Mouse (Mus musculus) heart, embryonic 10.5 days (tissue): Measurements from ENCODE around the gene Gm20521. TPM values are rescaled to one million over a fixed set of nuclear protein-coding genes. Genes with fewer than 3 reads are reported as not detected.
A peak's percentile ranks its signal among the peaks of the same experiment; 100 is the strongest.

Experiments
- DNase-seq: peaks from one replicate; pipeline ENCODE4 v3.0.0-alpha.2; 2017; ENCODE audit warnings: low spot score
- H3K27ac ChIP-seq: fragments of 300-500 bp; sonication (generic); 2 replicates; pipeline ENCODE4 v1.5.1; 2016; ENCODE audit warnings: mild to moderate bottlenecking
- H3K27me3 ChIP-seq: fragments of 300-500 bp; sonication (generic); 2 replicates; pipeline ENCODE4 v1.6.1; 2016; ENCODE audit warnings: mild to moderate bottlenecking; ENCODE audit not compliant: poor library complexity, insufficient read depth, severe bottlenecking
- H3K36me3 ChIP-seq: fragments of 300-500 bp; sonication (generic); 2 replicates; pipeline ENCODE4 v1.6.1; 2016; ENCODE audit warnings: mild to moderate bottlenecking, moderate library complexity
- H3K4me1 ChIP-seq: fragments of 300-500 bp; sonication (generic); 2 replicates; pipeline ENCODE4 v1.6.1; 2016; ENCODE audit warnings: mild to moderate bottlenecking
- H3K4me3 ChIP-seq: fragments of 300-500 bp; sonication (generic); 2 replicates; pipeline ENCODE4 v1.5.1; 2016; ENCODE audit warnings: mild to moderate bottlenecking, moderate library complexity
- H3K9me3 ChIP-seq: fragments of 300-500 bp; sonication (generic); 2 replicates; pipeline ENCODE4 v1.6.1; 2016; ENCODE audit warnings: mild to moderate bottlenecking, moderate library complexity
- WGBS: fragments of 180-500 bp; shearing (Covaris S2); methylation state at CpG from one replicate; pipeline ENCODE4 v1.1.7; 2016; 5-methylcytosine and 5-hydroxymethylcytosine counted together
- polyA plus RNA-seq: library from polyadenylated mRNA; unstranded; fragments of >200 nt; fragmentation: Nextera tagmentation; extraction: Ambion mirVana; gene quantifications from 2 replicates; pipeline ENCODE4 v1.2.1, GENCODE M21; 2016

Gm20521 gene
- polyA plus RNA-seq, 1 experiment from 2014 or later, result not detected

DNA sequence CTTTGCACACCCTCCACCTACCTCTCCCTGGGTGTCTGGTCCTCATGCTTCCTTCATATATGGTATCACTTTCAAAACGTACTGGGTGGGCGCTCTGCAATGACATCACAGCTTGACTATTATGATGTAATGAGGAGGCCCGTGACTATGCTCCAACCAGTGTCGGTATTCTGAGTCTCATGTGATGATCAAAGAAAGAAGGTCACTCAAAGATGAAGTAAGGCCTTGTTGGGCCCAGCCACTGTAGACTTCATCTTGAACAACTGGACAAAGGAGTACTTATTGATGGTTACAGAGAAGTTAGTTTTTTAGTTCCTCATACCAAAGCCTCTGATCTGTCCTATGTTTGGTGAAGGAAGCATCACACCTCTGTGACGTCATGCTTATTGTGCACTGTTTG is 12.4 kb upstream of the Gm20521 start, which contains the start of gene Homez:
TSS of gene Homez (minus strand) at position 101 of the 400 bp plus-strand sequence.
- Histone ChIP-seq H3K27me3 (no peaks in the 10 kb centered on the region), H3K27ac (no peak within 1 kb of the TSS), H3K4me1 (peaks cover 6% of the 10 kb centered on the region), H3K36me3 (no peaks in the 10 kb centered on the region), H3K4me3 (no peak within 1 kb of the TSS), H3K9me3 (no peaks in the 10 kb centered on the region)
- DNase-seq, result no peak
- 87% methylated on average over 5 of the region's 5 CpGs for WGBS

DNA sequence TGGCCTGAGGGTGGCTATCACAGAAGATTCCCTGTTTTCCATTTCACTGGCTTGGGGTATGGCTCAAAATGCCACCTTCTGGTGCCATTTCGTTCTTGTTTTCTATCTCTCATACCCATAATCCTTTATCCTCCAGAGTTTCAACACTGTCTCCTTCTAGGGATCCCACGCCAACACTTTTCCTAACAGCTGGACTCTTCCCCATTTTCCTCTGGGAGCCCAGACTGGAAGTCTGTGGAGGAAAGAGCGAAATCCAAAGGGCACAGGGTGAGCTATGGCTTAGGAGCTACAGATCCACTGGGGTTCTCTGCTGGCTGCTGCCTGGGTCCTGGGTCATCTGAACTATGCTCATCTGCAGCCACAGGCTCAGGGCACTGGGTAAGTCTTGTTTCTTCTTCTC is 9.1 kb upstream of the Gm20521 start:
- Histone ChIP-seq H3K9me3 (no peaks in the 10 kb centered on the region), H3K27me3 (no peaks in the 10 kb centered on the region), H3K36me3 (no peaks in the 10 kb centered on the region), H3K27ac (no peak overlapping the region), H3K4me3 (no peak overlapping the region), H3K4me1 (peaks cover 20% of the 10 kb centered on the region)
- DNase-seq, result no peak
- WGBS, result 91% methylated on average over 3 of the region's 3 CpGs

DNA sequence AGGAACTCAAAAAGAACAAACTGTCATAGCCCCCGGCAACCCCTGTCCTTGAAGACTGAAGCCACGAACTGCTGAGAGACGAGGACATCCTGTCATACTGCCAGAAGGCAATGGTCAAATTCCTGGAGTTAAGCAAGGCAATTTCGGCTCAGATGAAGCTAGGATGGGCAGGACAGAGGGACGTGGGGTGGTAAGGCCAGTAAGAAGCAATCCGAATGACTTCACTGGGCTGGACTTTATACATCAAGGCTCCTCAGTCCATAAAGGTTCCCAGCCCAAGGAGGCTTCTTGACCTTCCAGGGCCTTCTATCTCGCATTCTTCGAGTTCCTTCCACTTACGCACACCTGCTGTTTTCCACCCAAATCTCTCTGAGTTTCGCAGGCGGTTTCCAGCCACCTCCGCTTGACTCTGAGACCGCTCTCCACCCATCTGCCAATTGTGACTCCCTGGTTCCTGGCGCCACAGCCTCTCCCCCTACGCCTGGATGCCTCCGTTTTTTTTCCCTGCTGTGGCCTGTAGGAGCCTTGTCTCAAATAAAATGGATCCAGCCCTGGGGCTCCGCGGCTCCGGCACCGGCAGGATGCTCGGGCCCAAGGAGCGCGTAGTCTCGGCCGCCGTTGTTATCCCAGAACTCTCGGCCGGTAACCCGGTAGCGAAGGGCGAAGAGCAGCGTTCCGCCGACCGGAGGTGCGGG is 7.2 kb upstream of the Gm20521 start:
- DNase-seq, result peak; percentile 80
- H3K36me3 ChIP-seq, result no peaks in the 10 kb centered on the region
- H3K27ac ChIP-seq, result peak overlapping the region; percentile 91
- peaks cover 20% of the 10 kb centered on the region for H3K4me1 ChIP-seq
- WGBS, result 1% methylated on average over 36 of the region's 36 CpGs
- H3K9me3 ChIP-seq, result no peaks in the 10 kb centered on the region
- no peaks in the 10 kb centered on the region for H3K27me3 ChIP-seq
- H3K4me3 ChIP-seq, result peak overlapping the region; percentile 70

DNA sequence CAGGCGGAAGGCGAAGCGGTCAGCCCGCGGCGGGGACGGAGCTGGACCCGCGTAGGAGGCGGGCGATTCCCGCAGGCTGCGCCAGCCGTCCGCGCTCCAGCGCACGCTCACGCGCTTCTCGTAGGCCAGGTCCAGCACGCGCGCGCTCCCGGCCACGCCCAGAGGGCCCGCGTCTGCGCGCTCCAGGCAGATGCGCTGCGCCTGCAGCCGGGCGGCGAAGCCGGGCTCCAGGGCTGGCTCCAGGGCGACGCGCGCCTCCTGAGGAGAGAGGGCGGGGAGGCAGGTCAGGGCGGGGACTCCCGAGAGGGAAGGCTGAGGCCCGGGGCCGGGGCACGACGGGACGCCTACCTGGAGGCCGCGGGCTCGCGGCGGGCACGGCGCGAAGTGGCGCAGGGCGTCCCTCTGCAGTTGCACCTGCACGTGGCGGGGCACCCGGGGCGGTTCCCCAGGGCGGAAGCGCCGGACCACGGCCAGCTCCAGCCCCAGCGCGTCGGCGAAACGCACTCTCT is 6.6 kb upstream of the Gm20521 start:
- peak overlapping the region; percentile 70 for H3K4me3 ChIP-seq
- WGBS, result under 1% methylated on average over 52 of the region's 72 CpGs
- H3K4me1 ChIP-seq, result peaks cover 22% of the 10 kb centered on the region
- peak; percentile 92 for DNase-seq
- no peaks in the 10 kb centered on the region for H3K27me3 ChIP-seq
- peak overlapping the region; percentile 91 for H3K27ac ChIP-seq
- no peaks in the 10 kb centered on the region for H3K9me3 ChIP-seq
- H3K36me3 ChIP-seq, result no peaks in the 10 kb centered on the region

DNA sequence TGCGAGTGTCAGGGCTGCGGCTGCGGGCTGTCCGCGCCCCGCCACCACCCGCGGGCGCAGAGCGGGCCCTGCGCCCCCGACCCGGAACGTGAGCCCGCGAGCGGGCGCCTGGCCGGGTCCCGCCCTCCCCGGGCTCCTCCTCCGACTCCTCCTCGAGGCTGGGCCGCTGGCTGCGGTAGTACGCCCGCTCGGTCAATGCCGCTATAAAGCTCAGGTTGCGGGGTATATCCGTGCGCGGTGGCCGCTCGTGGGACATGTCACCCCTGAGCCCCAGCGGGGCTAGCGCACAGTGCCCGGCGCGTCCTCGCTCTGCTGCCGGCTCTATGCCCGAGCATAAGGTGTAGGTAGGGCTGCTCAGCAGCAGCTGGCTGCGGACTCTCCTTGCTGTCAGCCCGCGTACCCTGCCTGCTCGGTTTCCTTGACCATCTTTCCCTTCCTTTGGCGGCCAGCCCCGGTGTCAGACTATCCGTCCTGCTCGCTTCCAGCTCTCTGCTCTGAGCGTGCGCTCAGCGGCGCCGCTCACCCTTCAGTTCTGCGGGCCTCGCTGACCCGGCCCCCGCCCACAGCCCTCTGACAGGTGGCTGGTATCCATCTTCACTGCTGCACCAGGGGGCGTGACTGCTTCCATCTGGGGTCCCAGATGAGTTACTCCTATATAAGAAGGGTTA is 6.1 kb upstream of the Gm20521 start, which contains the start of gene Ppp1r3e:
TSS of gene Ppp1r3e (minus strand) at position 503 of the 668 bp plus-strand sequence.
- no peaks in the 10 kb centered on the region for H3K36me3 ChIP-seq
- peaks cover 22% of the 10 kb centered on the region for H3K4me1 ChIP-seq
- H3K27ac ChIP-seq, result peak within 1 kb of the TSS; percentile 91
- H3K9me3 ChIP-seq, result no peaks in the 10 kb centered on the region
- H3K27me3 ChIP-seq, result no peaks in the 10 kb centered on the region
- DNase-seq, result peak; percentile 91
- H3K4me3 ChIP-seq, result peak within 1 kb of the TSS; percentile 70
- under 1% methylated on average over 61 of the region's 61 CpGs for WGBS

DNA sequence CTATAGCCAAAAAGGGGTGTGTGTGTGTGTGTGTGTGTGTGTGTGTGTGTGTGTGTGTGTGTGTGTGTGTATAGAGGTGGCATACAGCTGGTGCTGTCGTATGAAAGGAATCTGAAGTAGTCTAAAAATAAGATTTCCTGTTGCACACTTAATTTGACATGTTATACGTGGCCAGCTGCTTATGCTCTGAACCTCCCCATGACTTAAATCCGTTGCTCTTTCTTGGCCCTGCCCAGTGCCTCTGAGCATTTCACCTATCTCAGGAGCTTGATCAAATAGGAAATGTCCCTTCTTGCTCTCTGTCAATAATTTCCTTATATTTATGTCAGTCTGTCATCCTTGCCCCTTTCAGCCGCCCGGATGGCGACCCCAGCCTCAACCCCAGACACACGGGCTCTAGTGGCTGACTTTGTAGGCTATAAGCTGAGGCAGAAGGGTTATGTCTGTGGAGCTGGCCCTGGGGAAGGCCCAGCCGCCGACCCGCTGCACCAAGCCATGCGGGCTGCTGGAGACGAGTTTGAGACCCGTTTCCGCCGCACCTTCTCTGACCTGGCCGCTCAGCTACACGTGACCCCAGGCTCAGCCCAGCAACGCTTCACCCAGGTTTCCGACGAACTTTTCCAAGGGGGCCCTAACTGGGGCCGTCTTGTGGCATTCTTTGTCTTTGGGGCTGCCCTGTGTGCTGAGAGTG is 926 bp downstream of the Gm20521 start:
- Histone ChIP-seq H3K4me1 (peaks cover 35% of the 10 kb centered on the region), H3K27ac (peak overlapping the region; percentile 92), H3K36me3 (peaks cover 27% of the 10 kb centered on the region; the same call in 1 of the 2 replicates), H3K9me3 (no peaks in the 10 kb centered on the region), H3K4me3 (peak overlapping the region; percentile 78), H3K27me3 (no peaks in the 10 kb centered on the region)
- DNase-seq, result no peak
- WGBS, result 22% methylated on average over 21 of the region's 21 CpGs

DNA sequence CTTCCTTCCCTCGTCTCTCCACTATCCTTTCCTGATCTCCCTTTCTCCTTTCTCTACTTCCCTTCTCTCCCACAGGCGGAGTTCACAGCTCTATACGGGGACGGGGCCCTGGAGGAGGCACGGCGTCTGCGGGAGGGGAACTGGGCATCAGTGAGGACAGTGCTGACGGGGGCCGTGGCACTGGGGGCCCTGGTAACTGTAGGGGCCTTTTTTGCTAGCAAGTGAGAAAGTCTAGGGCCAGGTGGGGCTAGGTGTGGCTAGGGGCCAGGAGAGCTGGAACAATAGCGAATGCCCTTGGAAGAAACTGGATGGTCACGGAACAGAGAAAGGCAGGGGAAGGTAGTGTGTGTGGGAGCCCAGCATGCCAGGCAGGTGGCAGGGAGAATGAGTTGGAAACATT is 2.1 kb downstream of the Gm20521 start:
- no peak for DNase-seq
- Histone ChIP-seq H3K27me3 (no peaks in the 10 kb centered on the region), H3K36me3 (peaks cover 27% of the 10 kb centered on the region; the same call in 1 of the 2 replicates), H3K9me3 (no peaks in the 10 kb centered on the region), H3K4me1 (peaks cover 35% of the 10 kb centered on the region), H3K27ac (peak overlapping the region; percentile 29; the same call in 1 of the 2 replicates), H3K4me3 (no peak overlapping the region)
- 87% methylated on average over 11 of the region's 11 CpGs for WGBS

DNA sequence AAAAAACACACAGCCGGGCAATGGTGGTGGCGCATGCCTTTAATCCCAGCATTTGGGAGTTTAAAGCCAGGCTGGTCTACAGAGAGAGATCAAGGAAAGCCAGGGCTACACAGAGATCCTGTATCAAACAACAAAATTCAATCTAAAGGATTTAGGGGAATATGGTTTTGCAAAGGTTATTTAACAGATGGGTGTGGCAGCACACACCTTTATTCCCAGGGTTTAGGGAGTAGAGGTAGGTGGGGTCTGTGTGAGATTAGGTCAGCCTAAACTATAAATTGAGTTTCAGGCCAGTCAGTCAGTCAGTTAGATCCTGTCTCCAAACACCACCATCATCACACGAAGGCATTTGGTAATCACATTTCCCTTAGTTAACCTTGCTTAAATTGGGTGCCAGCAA is 9.0 kb downstream of the Gm20521 start, which contains the start of gene Pabpn1:
TSS of gene Pabpn1 (plus strand) at position 301 of the 400 bp plus-strand sequence.
- no peak for DNase-seq
- 92% methylated on average over 3 of the region's 3 CpGs for WGBS
- peak within 1 kb of the TSS; percentile 97 for H3K27ac ChIP-seq

DNA sequence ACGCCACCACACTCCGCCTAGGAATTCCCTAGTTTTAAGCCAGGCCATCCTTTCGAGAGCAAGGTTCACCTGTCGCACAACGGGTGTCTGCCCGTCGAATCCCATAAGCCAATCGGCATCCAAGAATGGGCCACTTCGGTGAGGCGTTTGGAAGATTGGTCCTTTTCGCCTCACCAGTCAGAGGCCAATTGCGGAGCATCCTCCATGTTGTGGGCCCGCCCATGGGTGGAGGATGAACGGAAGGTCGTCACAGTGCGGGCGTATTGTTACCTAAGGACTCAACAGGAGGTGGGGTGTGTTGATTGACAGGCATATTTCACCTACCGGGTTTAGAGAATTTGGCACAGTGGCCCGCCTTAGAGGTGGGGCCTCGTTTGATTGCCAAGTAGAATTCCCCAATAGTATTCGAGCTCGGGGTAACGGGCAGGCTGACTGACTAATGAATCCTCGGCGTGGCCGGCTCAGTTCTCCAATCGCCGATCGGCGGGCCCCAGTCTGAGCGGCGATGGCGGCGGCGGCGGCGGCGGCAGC is 10.5 kb downstream of the Gm20521 start:
- DNase-seq, result peak; percentile 100
- peaks cover 23% of the 10 kb centered on the region for H3K4me1 ChIP-seq
- H3K36me3 ChIP-seq, result peaks cover 33% of the 10 kb centered on the region
- H3K27ac ChIP-seq, result peak overlapping the region; percentile 97
- H3K4me3 ChIP-seq, result peak overlapping the region; percentile 80
- WGBS, result under 1% methylated on average over 38 of the region's 38 CpGs
- H3K9me3 ChIP-seq, result no peaks in the 10 kb centered on the region
- no peaks in the 10 kb centered on the region for H3K27me3 ChIP-seq

More for the DNA sequence above, 9.0 kb downstream of the Gm20521 start, which contains the start of gene Pabpn1:
- peaks cover 20% of the 10 kb centered on the region for H3K36me3 ChIP-seq
- H3K4me1 ChIP-seq, result peaks cover 15% of the 10 kb centered on the region
- no peaks in the 10 kb centered on the region for H3K9me3 ChIP-seq
- H3K27me3 ChIP-seq, result no peaks in the 10 kb centered on the region
- H3K4me3 ChIP-seq, result peak within 1 kb of the TSS; percentile 80

DNA sequence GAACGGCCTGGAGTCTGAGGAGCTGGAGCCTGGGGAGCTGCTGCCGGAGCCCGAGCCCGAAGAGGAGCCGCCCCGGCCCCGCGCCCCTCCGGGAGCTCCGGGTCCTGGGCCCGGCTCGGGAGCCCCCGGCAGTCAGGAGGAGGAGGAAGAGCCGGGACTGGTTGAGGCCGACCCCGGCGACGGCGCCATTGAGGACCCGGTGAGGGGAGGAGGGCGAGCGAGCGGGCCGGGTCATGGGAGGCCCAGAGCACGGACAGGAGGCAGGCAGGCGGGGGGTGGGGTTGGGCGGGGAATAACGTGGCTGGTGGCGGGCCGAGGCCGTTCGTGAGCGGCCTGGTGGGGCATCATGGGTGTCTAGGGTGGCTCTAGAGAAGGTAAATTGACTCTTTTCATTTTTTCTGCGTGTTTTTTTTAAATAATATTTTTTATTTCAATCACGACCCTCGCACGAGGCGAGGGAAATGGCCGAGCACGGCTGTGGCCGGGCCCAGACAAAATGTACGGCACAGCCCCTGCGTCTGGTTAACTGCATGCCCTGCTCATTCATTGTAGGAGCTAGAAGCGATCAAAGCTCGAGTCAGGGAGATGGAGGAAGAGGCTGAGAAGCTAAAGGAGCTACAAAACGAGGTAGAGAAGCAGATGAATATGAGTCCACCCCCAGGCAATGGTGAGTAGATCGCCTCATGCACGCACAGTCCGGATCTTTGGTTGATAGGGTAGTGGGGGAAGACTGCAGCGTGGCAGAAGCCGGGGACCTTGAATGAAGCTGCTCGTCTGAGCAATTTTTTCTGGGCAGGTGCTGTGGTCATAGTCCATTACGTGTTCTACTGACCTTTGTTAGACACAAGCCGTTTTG is 11.3 kb downstream of the Gm20521 start:
- Histone ChIP-seq H3K27me3 (no peaks in the 10 kb centered on the region), H3K4me1 (peaks cover 23% of the 10 kb centered on the region), H3K9me3 (no peaks in the 10 kb centered on the region), H3K4me3 (peak overlapping the region; percentile 80), H3K27ac (peak overlapping the region; percentile 97), H3K36me3 (peaks cover 37% of the 10 kb centered on the region)
- peak; percentile 87 for DNase-seq
- under 1% methylated on average over 54 of the region's 54 CpGs for WGBS

DNA sequence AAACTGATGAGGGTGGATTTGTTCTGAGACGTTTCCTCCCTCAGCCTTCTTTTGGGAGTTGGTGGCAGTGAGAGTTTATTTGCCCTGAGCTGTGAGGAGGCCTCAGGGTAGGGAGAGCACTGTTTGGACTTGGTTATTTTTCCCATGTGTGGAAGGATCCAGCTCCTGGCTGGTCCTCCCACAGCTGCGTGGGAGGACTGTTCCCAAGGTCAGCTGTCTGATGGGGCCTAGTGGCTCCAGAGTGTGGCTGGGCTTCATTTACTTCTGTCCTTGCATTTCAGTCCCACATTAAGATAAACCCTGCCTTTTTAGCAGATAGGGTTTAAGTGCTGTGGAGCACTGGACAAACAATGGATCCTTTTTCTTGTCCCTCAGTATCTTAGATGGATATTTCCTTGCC is 14.2 kb downstream of the Gm20521 start:
- Histone ChIP-seq H3K27ac (peak overlapping the region; percentile 29; the same call in 1 of the 2 replicates), H3K27me3 (no peaks in the 10 kb centered on the region), H3K4me3 (no peak overlapping the region), H3K9me3 (no peaks in the 10 kb centered on the region), H3K4me1 (peaks cover 23% of the 10 kb centered on the region), H3K36me3 (peaks cover 37% of the 10 kb centered on the region)
- DNase-seq, result no peak
- WGBS, result 55% methylated on average over 2 of the region's 2 CpGs

DNA sequence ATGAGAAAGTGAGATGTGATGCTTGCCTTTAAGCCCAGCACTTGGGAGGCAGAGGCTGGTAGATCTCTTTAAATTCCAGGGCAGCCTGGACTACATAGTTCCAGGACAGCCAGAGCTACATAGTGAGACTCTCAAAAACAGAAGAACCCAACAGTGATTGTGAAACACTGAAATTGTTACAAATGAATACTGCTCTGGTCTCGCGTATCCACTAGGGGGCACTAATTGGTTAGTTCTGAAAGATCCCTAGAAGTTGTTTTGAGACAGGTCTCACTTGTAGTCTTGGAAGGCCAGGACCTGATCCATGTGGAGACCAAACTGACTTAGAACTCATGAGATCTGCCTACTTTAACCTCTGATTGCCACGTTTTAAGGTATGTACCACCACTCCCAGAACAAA is 17.1 kb downstream of the Gm20521 start:
- Histone ChIP-seq H3K27me3 (no peaks in the 10 kb centered on the region), H3K4me1 (peaks cover 19% of the 10 kb centered on the region), H3K9me3 (no peaks in the 10 kb centered on the region), H3K36me3 (peaks cover 38% of the 10 kb centered on the region), H3K4me3 (no peak overlapping the region), H3K27ac (no peak overlapping the region)
- DNase-seq, result no peak
- 0% methylated on average over 3 of the region's 3 CpGs for WGBS
